Mouse (Mus musculus): ENCODE measurements around the gene Parvb. TPM values are rescaled to one million over a fixed set of nuclear protein-coding genes. Genes with fewer than 3 reads are reported as not detected.
"Not testable (repeated sequence)": the region's sequence is repeated elsewhere in the genome, so short reads cannot be mapped to it uniquely, and the experiment has no call there.

Gene Parvb
- polyA plus RNA-seq, 1 experiment, result 54.5 TPM

DNA sequence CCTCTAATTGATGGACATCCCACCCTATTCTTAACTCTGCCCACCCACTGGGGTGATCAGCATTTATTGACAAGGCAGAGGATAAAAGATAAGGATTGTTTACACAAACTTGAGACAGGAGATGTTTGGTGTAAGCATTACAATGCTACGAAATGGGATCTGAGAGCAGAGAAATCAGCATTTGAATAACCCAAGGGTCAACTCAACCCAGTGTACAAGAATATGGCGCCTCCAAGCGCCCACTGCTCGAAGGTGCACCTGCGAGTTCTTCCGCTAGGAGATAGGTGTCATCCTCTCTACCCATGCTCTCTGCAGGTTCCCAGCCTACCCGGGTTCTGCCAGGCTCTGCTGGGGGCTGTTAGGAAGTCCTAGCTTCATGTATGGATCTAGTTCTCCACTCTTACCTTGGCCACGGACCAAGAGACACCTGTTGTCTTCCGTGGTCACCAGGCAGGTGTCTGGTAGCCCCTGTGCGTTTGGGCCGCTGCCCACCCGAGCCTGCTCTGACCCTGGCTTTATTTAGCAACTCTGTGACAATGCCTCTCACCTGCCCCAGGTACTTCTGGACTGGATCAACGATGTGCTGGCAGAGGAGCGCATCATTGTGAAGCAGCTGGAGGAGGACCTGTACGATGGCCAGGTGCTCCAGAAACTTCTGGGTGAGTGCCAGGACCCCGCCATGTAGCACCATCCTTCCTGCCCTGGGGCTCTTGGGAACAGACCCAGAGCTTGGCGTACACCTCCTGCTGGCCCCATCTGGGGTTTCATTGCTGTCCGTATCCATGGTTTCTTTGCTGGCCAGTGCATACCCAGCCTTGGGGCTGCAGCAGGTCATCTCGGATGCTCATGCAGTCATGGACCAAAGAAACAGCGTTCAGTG lies 50.6 kb downstream of the Parvb start:
- Histone ChIP-seq H3K4me3 (ENCODE audit: low read depth, low read length) (no peak overlapping the region), H3K4me1 (ENCODE audit: control insufficient read depth, insufficient read depth, low read length) (no peaks in the 10 kb centered on the region), H3K27me3 (ENCODE audit: control insufficient read depth, insufficient read depth, low read length, poor library complexity, severe bottlenecking) (no peaks in the 10 kb centered on the region), H3K9ac (ENCODE audit: low read depth, poor library complexity, severe bottlenecking) (no peak overlapping the region), H3K36me3 (ENCODE audit: control insufficient read depth, insufficient read depth, low read length, poor library complexity, severe bottlenecking) (no peaks in the 10 kb centered on the region), H3K9me3 (replicated peaks; ENCODE audit: control insufficient read depth, insufficient read depth, low read length, poor library complexity, severe bottlenecking) (no peaks in the 10 kb centered on the region), H3K27ac (ENCODE audit: insufficient read depth, low read length) (no peak overlapping the region)
- no peak for TF ChIP-seq POLR2A (IDR thresholded peaks at IDR 0.05; ENCODE audit: insufficient read depth, low read length)
- peak; percentile 57 for TF ChIP-seq CTCF (IDR thresholded peaks at IDR 0.05; ENCODE audit: low read depth, low read length)
- peak; percentile 63; the same call in 1 of the 2 replicates for TF ChIP-seq EP300 (IDR thresholded peaks at IDR 0.05; ENCODE audit: insufficient read depth, low read depth, low read length)

DNA sequence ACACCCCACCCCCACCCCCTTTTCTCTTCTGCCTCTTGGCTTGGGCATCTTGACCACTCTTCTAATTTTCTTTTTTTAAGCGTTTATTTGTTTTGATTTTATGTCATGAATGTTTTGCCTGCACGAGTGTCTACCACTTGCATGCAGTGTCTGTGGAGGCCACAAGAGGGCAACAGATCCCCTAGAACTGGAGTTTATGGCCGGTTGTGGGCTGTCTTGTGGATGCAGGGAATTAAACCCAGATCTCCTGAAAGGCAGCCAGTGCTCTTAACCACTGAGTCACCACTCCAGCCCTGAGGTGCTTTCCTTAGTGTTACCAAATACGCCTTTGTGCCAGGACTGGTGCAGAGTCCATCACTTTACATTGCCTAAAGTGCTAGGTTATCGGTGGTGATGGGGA lies 52.2 kb downstream of the Parvb start:
- Histone ChIP-seq H3K36me3 (ENCODE audit: control insufficient read depth, insufficient read depth, low read length, poor library complexity, severe bottlenecking) (no peaks in the 10 kb centered on the region), H3K9ac (ENCODE audit: low read depth, poor library complexity, severe bottlenecking) (no peak overlapping the region), H3K27ac (ENCODE audit: insufficient read depth, low read length) (no peak overlapping the region), H3K4me3 (ENCODE audit: low read depth, low read length) (no peak overlapping the region), H3K9me3 (replicated peaks; ENCODE audit: control insufficient read depth, insufficient read depth, low read length, poor library complexity, severe bottlenecking) (no peaks in the 10 kb centered on the region), H3K27me3 (ENCODE audit: control insufficient read depth, insufficient read depth, low read length, poor library complexity, severe bottlenecking) (no peaks in the 10 kb centered on the region), H3K4me1 (ENCODE audit: control insufficient read depth, insufficient read depth, low read length) (no peaks in the 10 kb centered on the region)
- TF ChIP-seq CTCF (IDR thresholded peaks at IDR 0.05; ENCODE audit: low read depth, low read length), result peak; percentile 77
- TF ChIP-seq POLR2A (IDR thresholded peaks at IDR 0.05; ENCODE audit: insufficient read depth, low read length), result no peak

DNA sequence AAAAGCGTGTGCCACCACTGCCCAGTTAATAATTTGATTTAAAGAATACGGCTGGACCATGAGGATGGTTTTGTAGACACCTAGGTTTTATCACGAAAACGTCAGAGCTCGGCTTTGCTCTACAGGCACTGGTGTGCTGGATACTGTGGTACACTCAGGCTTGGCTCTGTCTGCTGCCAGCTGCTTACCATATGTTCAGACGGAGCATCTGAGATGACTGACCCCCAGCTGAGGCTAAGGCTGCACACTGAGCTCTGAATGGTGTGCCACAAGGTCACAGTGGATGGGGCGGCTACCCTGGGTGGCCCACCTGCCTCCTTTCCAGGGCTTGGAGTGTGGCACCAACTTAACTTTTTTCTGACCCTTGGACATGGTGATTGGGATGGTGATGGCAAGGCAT lies 53.6 kb downstream of the Parvb start:
- TF ChIP-seq EP300 (IDR thresholded peaks at IDR 0.05; ENCODE audit: insufficient read depth, low read depth, low read length), result no peak
- no peak for TF ChIP-seq CTCF (IDR thresholded peaks at IDR 0.05; ENCODE audit: low read depth, low read length)
- no peak for TF ChIP-seq POLR2A (IDR thresholded peaks at IDR 0.05; ENCODE audit: insufficient read depth, low read length)
- no peak overlapping the region for H3K27ac ChIP-seq (ENCODE audit: insufficient read depth, low read length)
- H3K9ac ChIP-seq (ENCODE audit: low read depth, poor library complexity, severe bottlenecking), result no peak overlapping the region
- H3K9me3 ChIP-seq (replicated peaks; ENCODE audit: control insufficient read depth, insufficient read depth, low read length, poor library complexity, severe bottlenecking), result no peaks in the 10 kb centered on the region
- no peaks in the 10 kb centered on the region for H3K4me1 ChIP-seq (ENCODE audit: control insufficient read depth, insufficient read depth, low read length)
- H3K4me3 ChIP-seq (ENCODE audit: low read depth, low read length), result no peak overlapping the region
- H3K36me3 ChIP-seq (ENCODE audit: control insufficient read depth, insufficient read depth, low read length, poor library complexity, severe bottlenecking), result no peaks in the 10 kb centered on the region; the same call in 1 of the 2 replicates
- H3K27me3 ChIP-seq (ENCODE audit: control insufficient read depth, insufficient read depth, low read length, poor library complexity, severe bottlenecking), result no peaks in the 10 kb centered on the region

DNA sequence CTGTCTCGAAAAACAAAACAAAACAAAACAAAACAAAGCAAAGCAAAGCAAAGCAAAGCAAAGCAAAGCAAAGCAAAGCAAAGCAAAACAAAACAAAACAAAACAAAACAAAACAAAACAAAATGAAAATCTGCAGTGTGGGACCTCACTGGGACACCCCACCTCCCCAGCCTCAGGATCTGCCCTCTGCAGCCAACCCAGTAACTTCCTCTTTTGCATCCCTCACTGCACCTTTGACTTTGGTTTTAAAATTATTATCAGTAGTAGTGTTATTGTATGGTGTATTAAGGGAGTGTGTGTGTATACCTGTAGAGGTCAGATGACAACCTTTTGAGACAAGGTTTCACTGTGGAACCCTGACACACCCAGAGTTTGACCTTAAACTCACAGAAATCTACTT lies 57.1 kb downstream of the Parvb start:
- H3K27ac ChIP-seq (ENCODE audit: insufficient read depth, low read length); H3K4me1 ChIP-seq (ENCODE audit: control insufficient read depth, insufficient read depth, low read length); H3K4me3 ChIP-seq (ENCODE audit: low read depth, low read length): not testable (repeated sequence)

DNA sequence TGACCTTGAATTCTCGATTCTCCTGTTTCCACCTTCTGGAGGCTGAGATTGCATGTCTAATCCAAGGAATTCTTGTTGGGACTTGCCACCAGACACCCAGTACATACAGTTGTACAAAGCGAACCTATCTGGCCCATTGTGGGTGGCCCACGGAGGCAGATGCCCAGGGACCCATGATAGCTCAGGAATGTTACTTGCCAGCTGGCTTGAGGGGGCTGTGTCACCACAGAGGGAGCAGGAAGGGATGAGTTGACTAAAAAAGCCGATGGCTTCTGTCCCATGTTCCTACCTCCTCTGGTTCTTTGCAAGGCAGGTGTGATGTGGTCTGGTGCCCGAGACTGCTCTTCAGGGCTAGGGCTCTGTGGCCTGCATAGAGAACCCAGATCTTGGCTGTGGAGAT lies 59.3 kb downstream of the Parvb start:
- no peaks in the 10 kb centered on the region for H3K9me3 ChIP-seq (replicated peaks; ENCODE audit: control insufficient read depth, insufficient read depth, low read length, poor library complexity, severe bottlenecking)
- H3K4me1 ChIP-seq (ENCODE audit: control insufficient read depth, insufficient read depth, low read length), result no peaks in the 10 kb centered on the region
- no peak overlapping the region for H3K4me3 ChIP-seq (ENCODE audit: low read depth, low read length)
- H3K36me3 ChIP-seq (ENCODE audit: control insufficient read depth, insufficient read depth, low read length, poor library complexity, severe bottlenecking), result peaks cover 17% of the 10 kb centered on the region
- no peak for TF ChIP-seq POLR2A (IDR thresholded peaks at IDR 0.05; ENCODE audit: insufficient read depth, low read length)
- TF ChIP-seq EP300 (IDR thresholded peaks at IDR 0.05; ENCODE audit: insufficient read depth, low read depth, low read length), result no peak
- no peak for TF ChIP-seq CTCF (IDR thresholded peaks at IDR 0.05; ENCODE audit: low read depth, low read length)
- no peak overlapping the region for H3K27ac ChIP-seq (ENCODE audit: insufficient read depth, low read length)
- H3K27me3 ChIP-seq (ENCODE audit: control insufficient read depth, insufficient read depth, low read length, poor library complexity, severe bottlenecking), result no peaks in the 10 kb centered on the region
- H3K9ac ChIP-seq (ENCODE audit: low read depth, poor library complexity, severe bottlenecking), result no peak overlapping the region

More for the DNA sequence above, 57.1 kb downstream of the Parvb start:
- not testable (repeated sequence) for H3K9me3 ChIP-seq (replicated peaks; ENCODE audit: control insufficient read depth, insufficient read depth, low read length, poor library complexity, severe bottlenecking); H3K27me3 ChIP-seq (ENCODE audit: control insufficient read depth, insufficient read depth, low read length, poor library complexity, severe bottlenecking); H3K9ac ChIP-seq (ENCODE audit: low read depth, poor library complexity, severe bottlenecking)
- H3K36me3 ChIP-seq (ENCODE audit: control insufficient read depth, insufficient read depth, low read length, poor library complexity, severe bottlenecking), result peaks cover 15% of the 10 kb centered on the region

DNA sequence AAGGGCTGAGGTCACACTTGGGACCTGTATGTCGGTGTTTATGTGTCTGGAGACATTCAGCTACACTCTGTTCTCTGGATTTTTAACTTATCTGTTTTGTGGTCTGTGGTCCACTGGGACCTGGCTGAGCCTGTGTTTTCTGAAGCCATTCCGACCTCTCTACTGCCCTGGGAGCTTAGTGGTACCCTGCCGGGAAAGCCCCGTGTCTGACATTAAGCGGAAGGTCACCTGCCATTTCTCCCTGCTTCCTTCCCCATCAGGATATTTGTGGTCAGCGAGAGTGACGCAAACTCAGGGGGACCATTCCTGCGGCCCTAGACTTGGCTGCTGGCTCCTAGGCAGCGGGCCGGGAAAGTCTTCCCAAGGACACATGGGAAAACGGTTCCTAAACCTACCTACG lies 61.7 kb downstream of the Parvb start:
- Histone ChIP-seq H3K4me1 (ENCODE audit: control insufficient read depth, insufficient read depth, low read length) (no peaks in the 10 kb centered on the region), H3K36me3 (ENCODE audit: control insufficient read depth, insufficient read depth, low read length, poor library complexity, severe bottlenecking) (peaks cover 17% of the 10 kb centered on the region), H3K9ac (ENCODE audit: low read depth, poor library complexity, severe bottlenecking) (no peak overlapping the region), H3K27me3 (ENCODE audit: control insufficient read depth, insufficient read depth, low read length, poor library complexity, severe bottlenecking) (no peaks in the 10 kb centered on the region), H3K9me3 (replicated peaks; ENCODE audit: control insufficient read depth, insufficient read depth, low read length, poor library complexity, severe bottlenecking) (no peaks in the 10 kb centered on the region), H3K27ac (ENCODE audit: insufficient read depth, low read length) (no peak overlapping the region), H3K4me3 (ENCODE audit: low read depth, low read length) (no peak overlapping the region)
- no peak for TF ChIP-seq EP300 (IDR thresholded peaks at IDR 0.05; ENCODE audit: insufficient read depth, low read depth, low read length)
- TF ChIP-seq CTCF (IDR thresholded peaks at IDR 0.05; ENCODE audit: low read depth, low read length), result no peak
- no peak for TF ChIP-seq POLR2A (IDR thresholded peaks at IDR 0.05; ENCODE audit: insufficient read depth, low read length)
